Mouse (Mus musculus) liver, postnatal 0 days (tissue): ENCODE data around the gene Prr7.

Experiments used
- CTCF ChIP-seq: sonication (generic); IDR thresholded peaks from 2 replicates; pipeline ENCODE4 v1.5.1; 2016; ENCODE audit warnings: antibody characterized with exemption, low read depth
- EP300 ChIP-seq: IDR thresholded peaks from 2 replicates; pipeline ENCODE4 v1.6.1; 2016; ENCODE audit warnings: antibody characterized with exemption, low read depth, mild to moderate bottlenecking

- no peak for TF ChIP-seq EP300
- TF ChIP-seq CTCF: no peak
Observed at GRCm38 (mm10) chr13:55508531-55508930, 44.5 kb downstream of the Prr7 start.
